Mouse (Mus musculus) frontal cortex, postnatal 25 days (tissue): ENCODE measurements around the gene Pogz.
A peak's percentile ranks its signal among the peaks of the same experiment; 100 is the strongest.
"Not testable (repeated sequence)": the region's sequence is repeated elsewhere in the genome, so short reads cannot be mapped to it uniquely, and the experiment has no call there.

Source experiments
- DNase-seq, 2 experiments: peaks; one replicate each; pipeline ENCODE4 v3.0.0; 2022; ENCODE audit warnings: low spot score in 2 of 2

Gene Pogz

GRCm38 (mm10) chr3:94832701-94833100 lies 4.7 kb upstream of the Pogz start:
- no peak for DNase-seq

GRCm38 (mm10) chr3:94833358-94833757 lies 4.0 kb upstream of the Pogz start:
- no peak for DNase-seq

- DNase-seq: no peak
Measured at GRCm38 (mm10) chr3:94835396-94835795, 2.0 kb upstream of the Pogz start.

GRCm38 (mm10) chr3:94837959-94838496 lies 661 bp downstream of the Pogz start:
- peak; percentile 71 to 74 for DNase-seq

GRCm38 (mm10) chr3:94838631-94839030 lies 1.3 kb downstream of the Pogz start:
- no peak for DNase-seq

GRCm38 (mm10) chr3:94839101-94839500 lies 1.7 kb downstream of the Pogz start:
- no peak for DNase-seq

- DNase-seq: no peak
Measured at GRCm38 (mm10) chr3:94847382-94847781, 10.0 kb downstream of the Pogz start.

- DNase-seq: peak; percentile 39 to 41
Measured at GRCm38 (mm10) chr3:94849338-94849737, 12.0 kb downstream of the Pogz start.

GRCm38 (mm10) chr3:94851731-94852130 lies 14.4 kb downstream of the Pogz start:
- DNase-seq: no peak

GRCm38 (mm10) chr3:94852215-94852614 lies 14.8 kb downstream of the Pogz start:
- no peak for DNase-seq

- DNase-seq: no peak
Measured at GRCm38 (mm10) chr3:94859471-94859870, 22.1 kb downstream of the Pogz start.

- no peak for DNase-seq
Measured at GRCm38 (mm10) chr3:94869011-94869410, 31.6 kb downstream of the Pogz start.

GRCm38 (mm10) chr3:94878618-94879017 lies 41.3 kb downstream of the Pogz start:
- no peak for DNase-seq

GRCm38 (mm10) chr3:94881840-94882239 lies 44.5 kb downstream of the Pogz start:
- no peak for DNase-seq

- DNase-seq: no peak
Measured at GRCm38 (mm10) chr3:94882579-94882978, 45.2 kb downstream of the Pogz start.

GRCm38 (mm10) chr3:94886316-94887224 lies 49.2 kb downstream of the Pogz start, which contains the start of gene Psmb4:
Psmb4 (minus strand) TSS chr3:94886961.
- DNase-seq: peak; percentile 68 to 70

- no peak for DNase-seq
Measured at GRCm38 (mm10) chr3:94888595-94888994, 51.2 kb downstream of the Pogz start.

GRCm38 (mm10) chr3:94894076-94894475 lies 56.7 kb downstream of the Pogz start:
- no peak for DNase-seq

- DNase-seq: peak in 1 of 2 experiments; percentile 63
Measured at GRCm38 (mm10) chr3:94902747-94903146, 65.4 kb downstream of the Pogz start.

- not testable (repeated sequence) for DNase-seq
Measured at GRCm38 (mm10) chr3:94904759-94905158, 67.4 kb downstream of the Pogz start.

GRCm38 (mm10) chr3:94906482-94906881 lies 69.1 kb downstream of the Pogz start:
- DNase-seq: no peak

GRCm38 (mm10) chr3:94911050-94911693 lies 73.8 kb downstream of the Pogz start:
- DNase-seq: no peak

- no peak for DNase-seq
Measured at GRCm38 (mm10) chr3:94913801-94914200, 76.4 kb downstream of the Pogz start.
